Mouse (Mus musculus): Measurements from ENCODE around the gene Paics.

Paics gene

GRCm38 (mm10) chr5:77010352-77010751 lies 59.2 kb downstream of the Paics start:
- DNase-seq (ENCODE audit: low spot score in 2 of 2): no peak

- DNase-seq (ENCODE audit: low spot score in 2 of 2): no peak
Measured at GRCm38 (mm10) chr5:77011082-77011481, 60.0 kb downstream of the Paics start.

GRCm38 (mm10) chr5:77013171-77013570 lies 62.1 kb downstream of the Paics start:
- DNase-seq (ENCODE audit: low spot score in 2 of 2): no peak

DNA sequence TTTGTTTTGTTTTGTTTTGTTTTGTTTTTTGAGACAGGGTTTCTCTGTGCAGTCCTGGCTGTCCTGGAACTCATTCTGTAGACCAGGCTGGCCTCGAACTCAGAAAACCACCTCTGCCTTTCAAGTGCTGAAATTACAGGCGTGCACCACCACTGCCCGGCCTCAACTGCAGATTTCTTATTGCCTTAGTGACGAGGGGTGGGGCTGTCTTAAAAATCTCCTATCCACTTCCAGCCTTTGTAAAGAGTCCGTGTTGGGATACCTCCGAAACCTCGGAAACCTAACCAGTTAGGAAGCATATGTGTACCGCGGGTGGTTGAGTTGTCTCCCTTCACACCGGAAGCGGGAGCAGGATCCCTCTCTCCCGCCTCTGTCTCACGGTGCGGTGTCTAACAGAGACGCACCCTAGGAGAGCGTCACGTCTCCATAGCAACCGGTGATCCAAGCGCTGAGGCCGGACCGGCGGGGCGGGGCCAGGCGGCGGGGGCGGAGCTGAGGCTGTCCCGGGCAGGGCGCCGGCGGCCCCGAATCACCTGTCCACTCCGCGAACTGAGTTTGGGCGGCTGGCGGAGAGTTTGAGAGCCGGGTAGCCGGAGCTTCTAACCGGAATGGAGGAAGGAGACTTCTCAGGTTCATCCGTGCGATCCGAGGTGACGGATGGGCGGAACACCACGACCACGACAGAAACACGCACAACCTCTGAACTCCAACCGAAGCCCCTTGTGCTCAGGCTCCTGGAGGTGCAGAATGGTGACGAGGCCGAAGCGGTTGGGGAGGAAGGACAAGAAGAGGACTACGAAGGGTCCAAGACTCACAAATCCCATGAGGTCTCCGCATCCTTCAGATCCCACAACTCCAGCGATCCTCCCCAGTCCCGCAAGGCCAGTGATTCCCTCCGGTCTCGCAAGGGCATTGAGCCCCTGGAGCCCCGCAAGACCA lies 64.7 kb downstream of the Paics start, which contains the start of gene Thegl:
Gene Thegl (plus strand): TSS at position 480 of the 939 bp plus-strand sequence.
- DNase-seq (ENCODE audit: low spot score in 2 of 2): peak; percentile 59 to 67

All from urinary bladder, adult 18-20 months (tissue).